Mouse (Mus musculus): Measurements from ENCODE around the gene Natd1. TPM values are rescaled to one million over a fixed set of nuclear protein-coding genes. Genes with fewer than 3 reads are reported as not detected.
A peak's percentile ranks its signal among the peaks of the same experiment; 100 is the strongest.

Gene Natd1
- polyA plus RNA-seq, 1 experiment from 2014 or later, result 8.9 TPM

DNA sequence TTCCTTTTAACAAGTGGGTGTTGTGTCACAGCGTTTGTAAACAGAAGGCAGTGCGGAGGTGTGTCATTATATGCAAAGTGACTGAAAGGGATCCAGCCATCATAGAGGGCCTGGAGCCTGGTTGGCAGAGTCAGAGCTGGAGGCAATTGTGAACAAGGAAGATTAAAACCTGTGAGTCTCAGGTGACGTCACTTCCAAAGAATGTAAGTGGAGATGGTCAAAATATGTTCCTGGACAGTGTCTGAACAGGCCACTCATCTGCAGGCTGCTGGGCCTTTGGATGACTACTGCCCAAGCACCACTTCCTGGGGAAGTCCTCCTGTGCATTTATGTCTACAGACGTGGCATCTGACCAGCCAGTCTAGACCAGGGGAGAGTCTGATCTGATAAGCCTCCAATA is 651 bp upstream of the Natd1 start:
- 58% methylated on average over 4 of the region's 4 CpGs for WGBS
- ATAC-seq, result no peak
- TF ChIP-seq CTCF (IDR thresholded peaks at IDR 0.05; ENCODE audit: low read depth), result no peak

DNA sequence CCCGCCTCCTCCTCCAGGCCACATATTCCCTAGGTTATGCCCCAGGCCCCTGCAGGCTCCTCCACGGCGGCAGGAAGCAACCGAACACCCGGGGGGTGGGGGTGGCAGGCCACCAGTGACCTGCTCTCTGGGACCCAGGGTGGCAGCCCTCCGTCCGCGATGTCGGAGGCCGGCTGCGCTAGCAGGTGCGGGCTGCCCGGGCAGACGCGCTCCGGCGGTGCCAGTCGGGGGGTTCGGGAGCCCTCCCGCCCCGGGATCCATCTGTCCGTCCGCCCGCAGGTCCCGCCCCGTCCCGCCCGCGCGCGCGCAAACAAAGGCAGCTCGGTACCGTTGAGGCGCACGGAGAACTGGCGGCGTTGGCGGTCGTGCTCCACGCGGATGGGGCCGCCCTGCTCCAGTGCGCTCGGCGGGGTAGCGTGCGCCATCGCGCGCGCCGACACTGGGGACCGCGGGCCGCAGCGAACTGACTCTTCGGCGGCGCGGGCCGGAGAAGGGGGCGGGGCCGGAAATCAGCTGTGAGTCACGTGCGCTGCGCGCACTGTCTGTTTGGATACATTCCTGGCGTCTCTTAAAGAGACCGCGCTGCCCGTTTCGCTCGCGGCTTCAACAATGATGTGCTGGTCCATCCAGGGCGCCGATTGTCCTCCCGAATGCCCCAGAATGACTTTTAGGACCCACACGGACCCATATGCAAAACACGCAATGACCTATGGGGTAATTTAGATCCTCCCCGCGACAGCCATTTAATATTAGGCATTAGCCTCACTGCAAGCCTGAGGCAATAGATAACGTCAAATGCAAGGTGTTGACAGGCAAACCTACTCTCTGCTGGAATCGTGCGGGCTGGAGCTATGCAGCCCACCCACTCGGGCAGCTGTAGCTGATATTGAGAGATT is 1.0 kb downstream of the Natd1 start:
- Histone ChIP-seq H3K9ac (ENCODE audit: low read depth, low read length) (peak overlapping the region; percentile 73), H3K4me2 (replicated peaks; ENCODE audit: low read depth) (peak overlapping the region; percentile 98), H3K27ac (ENCODE audit: low read depth, low read length) (peak overlapping the region; percentile 57), H3K27me3 (replicated peaks; ENCODE audit: control insufficient read depth, insufficient read depth, low read length) (no peaks in the 10 kb centered on the region), H3K4me3 (ENCODE audit: low read depth, low read length) (peak overlapping the region; percentile 93), H3K36me3 (ENCODE audit: control insufficient read depth, insufficient read depth) (no peaks in the 10 kb centered on the region), H3K9me3 (ENCODE audit: control insufficient read depth) (no peaks in the 10 kb centered on the region), H3K4me1 (replicated peaks; ENCODE audit: control insufficient read depth, insufficient read depth, low read length) (0 out of 2 replicates have a peak, but pooled peaks cover 3% of the 10 kb centered on the region)
- ATAC-seq, result peak; percentile 85
- no peak for TF ChIP-seq CTCF (IDR thresholded peaks at IDR 0.05; ENCODE audit: low read depth)
- WGBS, result under 1% methylated on average over 83 of the region's 86 CpGs

More for the DNA sequence above, 651 bp upstream of the Natd1 start:
- H3K4me1 ChIP-seq (replicated peaks; ENCODE audit: control insufficient read depth, insufficient read depth, low read length), result 0 out of 2 replicates have a peak, but pooled peaks cover 3% of the 10 kb centered on the region
- H3K27ac ChIP-seq (ENCODE audit: low read depth, low read length), result no peak overlapping the region
- H3K4me3 ChIP-seq (ENCODE audit: low read depth, low read length), result no peak overlapping the region
- H3K36me3 ChIP-seq (ENCODE audit: control insufficient read depth, insufficient read depth), result no peaks in the 10 kb centered on the region
- H3K9ac ChIP-seq (ENCODE audit: low read depth, low read length), result no peak overlapping the region
- no peak overlapping the region for H3K4me2 ChIP-seq (replicated peaks; ENCODE audit: low read depth)
- no peaks in the 10 kb centered on the region for H3K9me3 ChIP-seq (ENCODE audit: control insufficient read depth)
- H3K27me3 ChIP-seq (replicated peaks; ENCODE audit: control insufficient read depth, insufficient read depth, low read length), result no peaks in the 10 kb centered on the region

DNA sequence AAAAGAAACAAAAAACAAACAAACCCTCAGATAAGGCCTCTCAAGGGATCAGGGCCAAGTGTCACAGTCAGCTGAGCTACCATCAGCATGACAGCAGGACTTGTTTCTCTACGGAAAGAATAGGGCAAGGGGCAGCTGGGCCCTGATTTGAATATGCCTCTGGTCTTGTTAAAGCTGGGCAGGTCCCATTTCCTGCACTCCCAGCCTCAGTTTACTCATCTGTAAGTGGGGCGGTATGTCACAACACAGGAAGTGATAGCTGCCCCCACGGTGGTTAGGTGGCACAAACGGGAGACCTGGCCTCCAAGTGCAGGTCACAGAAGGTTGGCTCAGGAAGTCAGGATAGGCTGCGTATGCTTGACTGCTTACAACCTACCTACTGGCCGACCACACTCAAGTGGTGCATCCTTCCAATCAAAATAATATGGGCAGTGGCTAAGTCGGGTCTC is 2.0 kb downstream of the Natd1 start:
- no peak for TF ChIP-seq CTCF (IDR thresholded peaks at IDR 0.05; ENCODE audit: low read depth)
- no peaks in the 10 kb centered on the region for H3K9me3 ChIP-seq (ENCODE audit: control insufficient read depth)
- 0 out of 2 replicates have a peak, but pooled peaks cover 3% of the 10 kb centered on the region for H3K4me1 ChIP-seq (replicated peaks; ENCODE audit: control insufficient read depth, insufficient read depth, low read length)
- H3K27ac ChIP-seq (ENCODE audit: low read depth, low read length), result no peak overlapping the region
- 26% methylated on average over 7 of the region's 7 CpGs for WGBS
- peak overlapping the region; percentile 98 for H3K4me2 ChIP-seq (replicated peaks; ENCODE audit: low read depth)
- peak overlapping the region; percentile 93 for H3K4me3 ChIP-seq (ENCODE audit: low read depth, low read length)
- H3K36me3 ChIP-seq (ENCODE audit: control insufficient read depth, insufficient read depth), result 0 out of 2 replicates have a peak, but pooled peaks cover under 1% of the 10 kb centered on the region
- no peak for ATAC-seq
- peak overlapping the region; percentile 73; the same call in 1 of the 2 replicates for H3K9ac ChIP-seq (ENCODE audit: low read depth, low read length)
- H3K27me3 ChIP-seq (replicated peaks; ENCODE audit: control insufficient read depth, insufficient read depth, low read length), result no peaks in the 10 kb centered on the region

DNA sequence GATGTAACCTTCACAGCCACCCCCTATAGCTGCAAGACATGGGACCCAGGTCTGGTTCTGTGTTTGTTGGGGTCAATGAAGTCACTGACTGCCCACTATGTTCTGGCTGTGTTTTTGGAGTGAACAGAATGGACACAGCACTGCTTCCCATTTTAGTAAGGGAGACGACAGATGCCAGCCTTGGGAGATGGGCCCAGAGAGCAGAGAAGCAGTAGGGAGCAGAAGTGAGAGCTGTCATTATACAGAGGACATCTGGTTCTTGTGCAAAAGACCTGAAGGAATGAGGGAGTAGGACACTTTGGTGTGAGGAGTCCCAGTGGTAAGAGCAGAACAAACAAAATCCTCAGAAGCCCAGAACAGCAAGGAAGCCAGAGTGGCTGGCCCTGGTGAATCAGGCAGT is 4.9 kb downstream of the Natd1 start:
- Histone ChIP-seq H3K4me1 (replicated peaks; ENCODE audit: control insufficient read depth, insufficient read depth, low read length) (0 out of 2 replicates have a peak, but pooled peaks cover 3% of the 10 kb centered on the region), H3K9me3 (ENCODE audit: control insufficient read depth) (no peaks in the 10 kb centered on the region), H3K36me3 (ENCODE audit: control insufficient read depth, insufficient read depth) (peaks cover 14% of the 10 kb centered on the region), H3K4me2 (replicated peaks; ENCODE audit: low read depth) (no peak overlapping the region), H3K27ac (ENCODE audit: low read depth, low read length) (no peak overlapping the region), H3K4me3 (ENCODE audit: low read depth, low read length) (no peak overlapping the region), H3K27me3 (replicated peaks; ENCODE audit: control insufficient read depth, insufficient read depth, low read length) (no peaks in the 10 kb centered on the region), H3K9ac (ENCODE audit: low read depth, low read length) (no peak overlapping the region)
- WGBS, result 79% methylated on average over 1 of the region's 1 CpGs
- TF ChIP-seq CTCF (IDR thresholded peaks at IDR 0.05; ENCODE audit: low read depth), result no peak
- no peak for ATAC-seq

DNA sequence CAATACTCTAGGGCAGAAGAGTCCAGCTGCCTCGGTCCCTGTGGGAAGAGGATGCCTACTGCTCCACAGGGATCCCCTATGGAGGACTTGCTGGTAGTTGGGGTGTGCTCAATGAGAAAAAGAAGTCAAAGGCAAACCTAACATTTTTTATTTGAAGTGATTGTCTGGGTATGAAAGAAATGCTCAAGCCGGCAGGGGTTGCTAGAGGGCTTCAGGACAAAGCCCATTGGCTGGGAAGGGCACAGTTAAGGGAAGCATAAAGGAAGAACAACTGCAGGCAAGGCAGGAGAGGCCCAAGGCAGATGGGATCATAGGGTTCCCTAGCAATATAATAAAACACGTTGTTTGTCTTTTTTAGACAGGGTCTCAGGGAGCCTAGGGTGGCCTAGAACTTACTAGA is 6.5 kb downstream of the Natd1 start:
- H3K4me2 ChIP-seq (replicated peaks; ENCODE audit: low read depth), result no peak overlapping the region
- WGBS, result 73% methylated on average over 3 of the region's 3 CpGs
- H3K9me3 ChIP-seq (ENCODE audit: control insufficient read depth), result no peaks in the 10 kb centered on the region
- H3K27ac ChIP-seq (ENCODE audit: low read depth, low read length), result no peak overlapping the region
- no peaks in the 10 kb centered on the region for H3K27me3 ChIP-seq (replicated peaks; ENCODE audit: control insufficient read depth, insufficient read depth, low read length)
- peak; percentile 45 for TF ChIP-seq CTCF (IDR thresholded peaks at IDR 0.05; ENCODE audit: low read depth)
- no peak for ATAC-seq
- H3K4me1 ChIP-seq (replicated peaks; ENCODE audit: control insufficient read depth, insufficient read depth, low read length), result 0 out of 2 replicates have a peak, but pooled peaks cover 3% of the 10 kb centered on the region
- no peak overlapping the region for H3K4me3 ChIP-seq (ENCODE audit: low read depth, low read length)
- H3K9ac ChIP-seq (ENCODE audit: low read depth, low read length), result no peak overlapping the region
- H3K36me3 ChIP-seq (ENCODE audit: control insufficient read depth, insufficient read depth), result peaks cover 29% of the 10 kb centered on the region

DNA sequence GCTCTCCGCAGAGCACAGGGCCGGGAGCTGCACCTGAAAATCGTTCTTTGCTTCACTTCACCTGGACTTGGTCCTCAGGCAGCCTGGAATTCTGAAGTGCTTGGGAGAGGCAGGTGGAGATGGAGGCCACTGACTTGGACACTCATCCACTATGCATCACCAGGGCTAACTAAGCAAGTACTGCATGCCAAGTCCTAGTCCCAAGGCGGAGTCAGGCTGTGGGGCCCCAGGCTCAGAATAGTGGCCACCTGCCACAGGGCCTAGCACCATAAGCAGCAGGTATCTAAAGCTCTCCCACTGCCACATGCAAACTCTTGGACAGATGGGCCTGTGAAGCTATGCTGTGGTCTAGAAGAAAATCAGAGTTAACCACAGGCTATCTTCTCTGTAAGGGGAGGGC is 8.1 kb downstream of the Natd1 start:
- H3K27ac ChIP-seq (ENCODE audit: low read depth, low read length), result no peak overlapping the region
- no peak overlapping the region for H3K4me3 ChIP-seq (ENCODE audit: low read depth, low read length)
- peaks cover 29% of the 10 kb centered on the region for H3K36me3 ChIP-seq (ENCODE audit: control insufficient read depth, insufficient read depth)
- TF ChIP-seq CTCF (IDR thresholded peaks at IDR 0.05; ENCODE audit: low read depth), result no peak
- WGBS, result 91% methylated on average over 4 of the region's 4 CpGs
- H3K27me3 ChIP-seq (replicated peaks; ENCODE audit: control insufficient read depth, insufficient read depth, low read length), result no peaks in the 10 kb centered on the region
- no peaks in the 10 kb centered on the region for H3K9me3 ChIP-seq (ENCODE audit: control insufficient read depth)
- no peak overlapping the region for H3K4me2 ChIP-seq (replicated peaks; ENCODE audit: low read depth)
- ATAC-seq, result no peak
- no peaks in the 10 kb centered on the region for H3K4me1 ChIP-seq (replicated peaks; ENCODE audit: control insufficient read depth, insufficient read depth, low read length)
- no peak overlapping the region for H3K9ac ChIP-seq (ENCODE audit: low read depth, low read length)

All from intestine, postnatal 0 days (tissue).